Mouse (Mus musculus) cerebellum, adult 2 months (tissue): ENCODE results near the gene Ank2. TPM values are rescaled to one million over a fixed set of nuclear protein-coding genes. Genes with fewer than 3 reads are reported as not detected.

ENCODE experiments used
- DNase-seq, 2 experiments: peaks; one replicate each; pipeline ENCODE4 v3.0.0; 2021
- H3K27ac ChIP-seq: fragments of 200-500 bp; 2 replicates; pipeline ENCODE4 v1.5.1; 2012; ENCODE audit warnings: low read length, control low read depth, inconsistent platforms; ENCODE audit not compliant: insufficient read depth
- H3K27me3 ChIP-seq: fragments of 200-500 bp; 2 replicates; pipeline ENCODE4 v1.6.1; 2012; ENCODE audit warnings: inconsistent platforms, mild to moderate bottlenecking, low read length, moderate library complexity; ENCODE audit not compliant: control insufficient read depth, insufficient read depth
- H3K4me1 ChIP-seq: fragments of 200-500 bp; 2 replicates; pipeline ENCODE4 v1.6.1; 2011; ENCODE audit warnings: low read length; ENCODE audit not compliant: control insufficient read depth, insufficient read depth
- H3K4me3 ChIP-seq: fragments of 200-500 bp; replicated peaks from 2 replicates; pipeline ENCODE3; 2011; ENCODE audit warnings: mild to moderate bottlenecking, low read depth, low read length, control low read depth; ENCODE audit not compliant: insufficient read depth
- CTCF ChIP-seq: fragments of 200-500 bp; IDR thresholded peaks from 2 replicates; pipeline ENCODE4 v1.5.1; 2011; ENCODE audit warnings: low read depth, mild to moderate bottlenecking, control low read depth, low read length, moderate library complexity, borderline replicate concordance; ENCODE audit not compliant: insufficient read depth
- POLR2A ChIP-seq: fragments of 200-500 bp; IDR thresholded peaks from 2 replicates; pipeline ENCODE4 v1.6.1; 2011; ENCODE audit warnings: low read length, control low read depth, borderline replicate concordance; ENCODE audit not compliant: insufficient read depth
- WGBS: fragments of 180-500 bp; shearing (Covaris S2); methylation state at CpG from one replicate; pipeline ENCODE4 v1.1.7; 2018; 5-methylcytosine and 5-hydroxymethylcytosine counted together
- polyA plus RNA-seq: library from polyadenylated mRNA; depleted of rRNA; stranded (reverse); fragments of >200 nt; gene quantifications from 2 replicates; pipeline ENCODE4 v1.2.3, GENCODE M21; 2012

Ank2 gene
- polyA plus RNA-seq, 1 experiment, result 457 TPM

DNA sequence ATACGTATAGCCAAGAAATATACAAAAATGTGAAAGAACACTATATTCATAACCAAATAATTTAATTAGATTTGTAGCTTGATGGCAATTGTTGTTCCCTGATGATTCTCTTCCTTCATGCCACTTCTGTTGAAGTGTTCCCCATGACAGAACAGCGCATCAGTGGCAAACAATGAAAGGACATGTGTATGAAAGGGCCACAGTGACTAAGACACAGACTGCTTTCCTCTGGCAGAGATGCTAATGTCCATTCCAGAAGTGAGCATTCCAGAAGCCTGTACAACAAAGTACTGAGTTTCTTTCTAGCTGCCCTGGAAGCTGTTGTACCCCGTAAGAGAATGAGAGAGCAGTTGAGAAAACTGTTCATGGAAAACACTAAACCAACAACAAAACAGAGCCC is 345.7 kb downstream of the Ank2 start:
- 75% methylated on average over 3 of the region's 3 CpGs for WGBS
- no peak for DNase-seq
- Histone ChIP-seq H3K27me3 (no peaks in the 10 kb centered on the region), H3K27ac (no peak overlapping the region), H3K4me1 (peaks cover 9% of the 10 kb centered on the region; the same call in 1 of the 2 replicates), H3K4me3 (no peak overlapping the region)
- no peak for TF ChIP-seq POLR2A
- no peak for TF ChIP-seq CTCF

DNA sequence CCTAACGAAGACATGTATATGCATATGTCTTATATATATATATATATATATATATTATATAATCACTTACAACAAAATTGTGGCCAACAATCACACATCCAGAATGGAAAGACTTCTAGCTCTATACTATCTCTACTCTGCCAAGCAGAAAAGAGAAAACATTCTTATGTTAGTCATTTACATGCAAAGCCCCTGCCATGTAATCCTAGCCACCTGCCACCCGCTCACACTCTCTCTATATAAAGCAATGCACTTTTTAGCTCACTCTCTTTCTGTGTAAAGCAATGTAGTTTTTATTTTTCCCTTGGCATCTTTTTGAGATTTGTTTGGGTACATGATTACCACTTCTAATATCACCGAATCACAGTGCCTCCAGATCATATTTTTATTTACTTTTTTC is 350.5 kb downstream of the Ank2 start:
- Histone ChIP-seq H3K27ac (no peak overlapping the region), H3K27me3 (no peaks in the 10 kb centered on the region), H3K4me1 (peaks cover 3% of the 10 kb centered on the region; the same call in 1 of the 2 replicates), H3K4me3 (no peak overlapping the region)
- no peak for DNase-seq
- TF ChIP-seq CTCF, result no peak
- TF ChIP-seq POLR2A, result no peak
- WGBS, result 85% methylated on average over 3 of the region's 3 CpGs

DNA sequence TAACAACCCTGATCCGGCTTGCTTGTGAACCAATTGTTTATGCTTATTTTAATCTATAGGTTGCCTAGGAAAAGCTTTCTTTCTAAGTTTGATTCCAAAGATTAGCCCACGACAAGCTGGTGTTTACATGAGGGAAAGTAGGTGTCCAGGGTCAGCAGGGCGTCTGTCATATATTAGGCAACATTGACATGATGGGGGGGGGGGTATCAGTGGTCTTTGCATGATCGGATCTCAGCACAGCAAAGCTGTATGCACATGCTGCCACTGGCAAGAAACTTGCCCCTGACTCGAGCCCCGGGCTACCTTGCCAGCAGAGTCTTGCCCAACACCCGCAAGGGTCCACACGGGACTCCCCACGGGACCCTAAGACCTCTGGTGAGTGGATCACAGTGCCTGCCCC is 358.6 kb downstream of the Ank2 start:
- WGBS, result 77% methylated on average over 9 of the region's 9 CpGs
- no peak for DNase-seq
- H3K27me3 ChIP-seq, result no peaks in the 10 kb centered on the region
- peaks cover 6% of the 10 kb centered on the region for H3K4me1 ChIP-seq
- no peak overlapping the region for H3K4me3 ChIP-seq
- TF ChIP-seq POLR2A, result no peak
- no peak for TF ChIP-seq CTCF
- H3K27ac ChIP-seq, result no peak overlapping the region

DNA sequence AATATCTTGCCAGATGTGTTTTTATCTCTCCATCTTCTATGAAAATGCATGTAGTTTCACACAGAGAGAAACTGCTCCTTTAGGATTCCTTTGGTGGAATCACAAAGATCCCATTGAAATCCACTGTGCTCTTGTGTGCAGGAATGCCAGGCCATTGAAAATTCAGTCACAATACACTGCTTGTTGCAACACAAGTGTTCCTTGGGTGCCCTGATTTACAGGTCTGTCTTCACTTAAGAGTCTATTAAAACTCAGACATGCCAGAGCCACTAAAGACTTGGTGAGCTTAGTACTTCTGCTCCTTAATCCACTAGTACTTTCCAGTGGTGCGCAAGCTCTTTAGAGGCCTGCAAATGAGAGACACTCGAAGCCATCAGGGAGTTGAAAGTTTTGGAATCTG is 359.5 kb downstream of the Ank2 start:
- 79% methylated on average over 2 of the region's 2 CpGs for WGBS
- no peak for DNase-seq
- H3K27ac ChIP-seq, result no peak overlapping the region
- no peak for TF ChIP-seq CTCF
- TF ChIP-seq POLR2A, result no peak
- no peak overlapping the region for H3K4me3 ChIP-seq
- no peaks in the 10 kb centered on the region for H3K27me3 ChIP-seq
- peaks cover 6% of the 10 kb centered on the region for H3K4me1 ChIP-seq

DNA sequence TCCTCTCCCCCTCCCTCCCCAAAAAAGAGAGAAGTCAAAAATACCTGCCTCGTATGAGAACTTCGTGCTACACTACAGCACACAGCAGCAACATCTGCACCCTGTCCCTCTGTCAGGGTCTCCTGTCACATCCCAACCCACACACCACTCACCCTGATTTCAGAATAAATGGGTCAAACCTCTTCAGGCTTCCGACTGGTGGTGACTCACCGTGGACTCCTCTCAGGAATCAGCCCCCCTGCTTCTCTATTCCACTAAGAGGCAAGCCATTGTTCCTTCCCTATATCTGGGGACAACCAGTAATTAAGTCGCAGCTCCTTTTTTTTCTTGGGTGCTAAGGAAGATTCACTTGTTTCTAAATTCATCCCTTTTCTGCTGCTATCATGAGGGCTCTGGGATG is 361.6 kb downstream of the Ank2 start:
- 31% methylated on average over 5 of the region's 5 CpGs for WGBS
- peaks cover 6% of the 10 kb centered on the region for H3K4me1 ChIP-seq
- H3K27ac ChIP-seq, result no peak overlapping the region; the same call in 1 of the 2 replicates
- no peak overlapping the region for H3K4me3 ChIP-seq
- TF ChIP-seq CTCF (no peak), POLR2A (no peak)
- DNase-seq, result peak in 1 of 2 experiments; percentile 43
- H3K27me3 ChIP-seq, result no peaks in the 10 kb centered on the region

DNA sequence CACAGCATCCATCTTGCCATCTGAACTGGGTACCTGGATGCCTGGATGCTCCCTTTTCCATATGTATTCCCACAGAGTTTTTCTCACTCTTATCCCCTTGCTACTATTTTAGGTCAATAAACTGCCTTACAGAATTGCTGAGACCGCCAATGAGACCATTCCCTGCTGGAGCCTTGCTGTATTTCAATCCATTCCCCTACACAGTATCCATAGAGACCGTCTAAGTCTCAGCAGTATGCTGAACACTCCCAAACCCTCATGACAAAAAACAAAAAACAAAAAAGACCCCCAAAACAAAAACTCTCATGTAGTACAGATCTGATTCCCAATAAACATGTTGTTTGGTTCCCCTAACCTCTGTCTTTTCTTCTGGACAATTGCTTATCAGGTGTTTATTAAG is 365.1 kb downstream of the Ank2 start:
- no peak overlapping the region for H3K27ac ChIP-seq
- no peak overlapping the region for H3K4me3 ChIP-seq
- TF ChIP-seq CTCF, result no peak
- no peak for TF ChIP-seq POLR2A
- DNase-seq, result no peak
- no peaks in the 10 kb centered on the region for H3K27me3 ChIP-seq
- H3K4me1 ChIP-seq, result peaks cover 9% of the 10 kb centered on the region
- WGBS, result 51% methylated on average over 2 of the region's 2 CpGs

DNA sequence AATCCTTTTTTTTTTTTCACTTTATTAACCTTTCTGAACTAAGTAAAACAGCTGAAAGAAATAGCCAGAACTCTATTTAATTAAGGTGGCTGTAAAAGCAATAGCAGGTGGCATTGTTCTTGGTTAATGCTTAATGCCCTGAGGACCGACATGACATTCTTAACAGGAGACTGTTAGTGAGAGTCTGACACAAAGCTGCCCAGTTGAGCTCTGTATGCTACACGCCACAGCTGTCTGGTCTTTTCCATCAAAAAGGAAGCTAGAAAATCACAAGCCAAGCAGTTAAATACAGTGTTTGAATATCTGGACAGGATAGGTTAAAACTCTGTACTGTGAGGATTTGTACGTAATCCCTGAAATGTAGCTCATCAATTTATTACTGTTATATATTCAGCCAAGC is 368.1 kb downstream of the Ank2 start:
- Histone ChIP-seq H3K27ac (no peak overlapping the region), H3K4me3 (no peak overlapping the region), H3K4me1 (peaks cover 7% of the 10 kb centered on the region; the same call in 1 of the 2 replicates), H3K27me3 (no peaks in the 10 kb centered on the region)
- no peak for DNase-seq
- TF ChIP-seq CTCF (no peak), POLR2A (no peak)
- 56% methylated on average over 3 of the region's 3 CpGs for WGBS

DNA sequence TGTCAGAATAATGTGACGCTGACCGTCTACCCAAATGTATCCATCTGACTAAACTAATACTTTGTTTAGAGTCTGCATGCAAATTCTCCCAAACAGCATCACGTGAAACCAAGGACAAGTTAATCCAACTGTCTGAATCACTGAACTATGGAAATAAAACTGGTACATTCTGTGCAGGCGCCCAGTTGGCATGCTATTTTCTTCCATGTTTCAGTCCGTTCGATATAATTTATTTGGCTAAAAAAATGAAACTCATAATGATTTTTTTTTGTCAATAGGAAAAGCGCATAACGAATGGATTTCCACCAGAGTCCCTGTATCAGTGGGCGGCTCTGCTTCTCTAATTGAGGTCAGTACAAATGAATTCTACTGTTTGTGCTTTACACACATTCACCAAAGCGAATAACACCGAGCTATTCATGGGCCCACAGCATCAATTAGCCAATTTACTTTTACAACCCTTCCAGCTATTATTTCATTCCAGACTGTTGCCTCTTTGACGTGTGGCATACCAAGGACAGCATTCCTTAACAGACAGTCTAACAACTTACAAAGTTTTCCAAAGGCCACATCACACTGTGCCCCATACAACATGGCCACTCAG is 368.9 kb downstream of the Ank2 start:
- TF ChIP-seq CTCF (no peak), POLR2A (no peak)
- peaks cover 7% of the 10 kb centered on the region; the same call in 1 of the 2 replicates for H3K4me1 ChIP-seq
- 51% methylated on average over 12 of the region's 12 CpGs for WGBS
- no peak for DNase-seq
- H3K4me3 ChIP-seq, result no peak overlapping the region
- H3K27ac ChIP-seq, result no peak overlapping the region
- H3K27me3 ChIP-seq, result no peaks in the 10 kb centered on the region
